Mouse (Mus musculus): ENCODE data around the gene Gm17428. TPM values are rescaled to one million over a fixed set of nuclear protein-coding genes. Genes with fewer than 3 reads are reported as not detected.

The Gm17428 gene
- total RNA-seq, 2 experiments from 2014 or later = not detected

Small RNAs within 50 kb of the gene (microRNA-seq; reads per million reads assigned to microRNA genes)
- gene Mir208a = 2.7 to 4.0 reads per million in 2 experiments
- gene Mir208b = 3.4 to 5.4 reads per million in 2 experiments

Other genes starting within 250 kb of the Gm17428 start
- gene Slc7a8, start 195.0 kb upstream of the Gm17428 start, total RNA-seq (2021) = 10 to 100 TPM; 53.9 to 60.2 TPM
- not detected for gene Rnf212b, start 162.8 kb upstream of the Gm17428 start, total RNA-seq (2021)
- 10 to 100 TPM; 17.7 to 23.0 TPM for gene Homez, start 106.0 kb upstream of the Gm17428 start, total RNA-seq (2021)
- 10 to 100 TPM; 13.5 to 16.4 TPM for gene Ppp1r3e, start 99.4 kb upstream of the Gm17428 start, total RNA-seq (2021)
- 100 to 1,000 TPM; 135 to 136 TPM for gene Bcl2l2, start 93.6 kb upstream of the Gm17428 start, total RNA-seq (2021)
- 10 to 100 TPM in 1 of 2 experiments, 1 to 10 TPM in 1; 3.2 to 16.8 TPM for gene Gm20521, start 93.5 kb upstream of the Gm17428 start, total RNA-seq (2021)
- gene Pabpn1, start 84.4 kb upstream of the Gm17428 start, total RNA-seq (2021) = 100 to 1,000 TPM; 204 to 231 TPM
- 100 to 1,000 TPM; 628 to 630 TPM for gene Slc22a17, start 63.8 kb upstream of the Gm17428 start, total RNA-seq (2021)
- 1 to 10 TPM; 7.4 to 8.1 TPM for gene Efs, start 50.8 kb upstream of the Gm17428 start, total RNA-seq (2021)
- not detected for gene Il25, start 44.2 kb upstream of the Gm17428 start, total RNA-seq (2021)
- gene Cmtm5, start 40.7 kb upstream of the Gm17428 start, total RNA-seq (2021) = 10 to 100 TPM; 48.1 to 63.0 TPM
- 1 to 10 TPM; 5.4 to 8.7 TPM for gene Myh6, start 10.0 kb upstream of the Gm17428 start, total RNA-seq (2021)
- gene Myh7, start 17.7 kb downstream of the Gm17428 start, total RNA-seq (2021) = 10 to 100 TPM; 18.0 to 19.6 TPM
- 10 to 100 TPM; 23.0 to 26.4 TPM for gene Ngdn, start 38.5 kb downstream of the Gm17428 start, total RNA-seq (2021)
- gene Zfhx2, start 115.4 kb downstream of the Gm17428 start, total RNA-seq (2021) = 10 to 100 TPM; 37.5 to 47.1 TPM
- 10 to 100 TPM; 23.8 to 25.0 TPM for gene Thtpa, start 117.9 kb downstream of the Gm17428 start, total RNA-seq (2021)
- gene Ap1g2, start 129.7 kb downstream of the Gm17428 start, total RNA-seq (2021) = 10 to 100 TPM; 10.3 to 11.3 TPM
- gene Jph4, start 140.0 kb downstream of the Gm17428 start, total RNA-seq (2021) = 100 to 1,000 TPM; 317 to 338 TPM
- gene Dhrs2, start 245.1 kb downstream of the Gm17428 start, total RNA-seq (2021) = not detected

Data from left cerebral cortex, postnatal 25 days (tissue).